Mouse (Mus musculus): ENCODE results near the gene Dido1. TPM values are rescaled to one million over a fixed set of nuclear protein-coding genes. Genes with fewer than 3 reads are reported as not detected.

The Dido1 gene
- polyA plus RNA-seq, 1 experiment from 2014 or later = 16.4 TPM

DNA sequence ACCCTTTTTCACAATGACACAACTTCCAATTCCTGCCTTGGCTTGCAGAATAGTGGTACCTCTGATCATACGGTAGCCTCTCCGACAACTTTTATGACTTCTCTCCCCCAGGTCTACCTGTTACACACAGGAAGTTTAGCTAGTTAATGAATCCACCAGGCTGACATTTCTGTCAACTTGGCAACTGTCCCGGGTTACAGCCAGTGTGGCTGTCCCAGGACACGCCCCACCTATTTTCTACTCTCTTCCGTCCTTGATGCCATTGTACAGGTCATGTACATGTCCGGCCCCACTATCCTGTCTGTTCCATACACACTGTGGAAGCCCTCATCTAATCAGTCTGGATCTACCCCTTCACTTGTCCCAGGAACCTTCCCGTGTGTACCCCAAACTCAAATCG, 5.2 kb downstream of the Dido1 start:
- 73% methylated on average over 8 of the region's 8 CpGs for WGBS
- no peaks in the 10 kb centered on the region for H3K9me3 ChIP-seq (ENCODE audit: control insufficient read depth, low read length)
- peak overlapping the region in 1 of 2 experiments; percentile 16; a peak in 1 of 4 replicates for H3K27ac ChIP-seq (replicated peaks in 1 of 2; ENCODE audit: control insufficient read depth in 1 of 2, insufficient read depth in 1 of 2, low read depth in 2 of 2, low read length in 2 of 2)
- no peak overlapping the region for H3K4me3 ChIP-seq (ENCODE audit: control insufficient read depth in 1 of 2, insufficient read depth in 1 of 2, low read depth in 1 of 2, low read length in 2 of 2)
- no peak overlapping the region for H3K4me2 ChIP-seq (ENCODE audit: low read length)
- peaks cover 10 to 48% of the 10 kb centered on the region in 2 experiments for H3K4me1 ChIP-seq (ENCODE audit: control insufficient read depth in 2 of 2, insufficient read depth in 2 of 2, low read length in 2 of 2)
- H3K27me3 ChIP-seq (ENCODE audit: control insufficient read depth, insufficient read depth, low read length) = no peaks in the 10 kb centered on the region
- ATAC-seq (ENCODE audit: insufficient number of reproducible peaks, insufficient read depth, low FRiP score, low read depth) = no peak
- H3K36me3 ChIP-seq (ENCODE audit: control insufficient read depth, insufficient read depth, low read length) = peaks cover 5% of the 10 kb centered on the region; the same call in 1 of the 2 replicates
- peak overlapping the region; percentile 47 for H3K9ac ChIP-seq (ENCODE audit: low read length)

DNA sequence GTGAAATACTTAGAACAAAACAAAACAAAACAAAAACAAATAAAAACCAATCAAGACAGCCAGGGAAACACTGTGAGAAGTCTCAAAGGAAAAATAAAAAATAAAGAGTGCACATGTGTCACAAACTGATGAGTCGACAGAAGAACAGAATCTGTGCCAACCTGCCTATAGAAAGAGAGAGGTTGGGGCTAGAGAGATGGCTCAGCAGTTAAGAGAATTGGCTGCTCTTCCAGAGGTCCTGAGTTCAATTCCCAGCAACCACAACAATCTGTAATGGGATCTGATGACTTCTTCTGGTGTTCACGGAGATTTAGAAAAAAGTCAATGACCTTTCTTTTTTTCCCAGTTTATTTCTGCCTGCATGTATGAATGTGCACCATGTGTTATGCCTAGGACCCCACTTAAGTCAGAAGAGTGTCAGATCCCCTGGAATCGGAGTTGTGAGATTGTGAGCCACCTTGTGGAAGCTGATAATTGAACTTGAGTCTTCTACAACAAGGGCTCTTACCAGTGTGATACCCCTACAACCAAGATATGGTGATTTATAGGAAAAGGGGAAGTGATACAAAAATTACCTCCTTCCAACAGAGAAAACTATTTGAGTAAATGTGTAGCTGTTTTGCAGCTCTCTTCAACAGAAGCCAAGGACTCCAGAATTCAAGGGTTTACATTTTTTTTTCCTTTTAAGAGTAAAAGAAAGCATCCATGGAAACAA, 6.0 kb downstream of the Dido1 start:
- Histone ChIP-seq H3K36me3 (ENCODE audit: control insufficient read depth, insufficient read depth, low read length) (peaks cover 5% of the 10 kb centered on the region; the same call in 1 of the 2 replicates), H3K4me3 (ENCODE audit: control insufficient read depth in 1 of 2, insufficient read depth in 1 of 2, low read depth in 1 of 2, low read length in 2 of 2) (no peak overlapping the region), H3K4me1 (ENCODE audit: control insufficient read depth in 2 of 2, insufficient read depth in 2 of 2, low read length in 2 of 2) (peaks cover 10 to 50% of the 10 kb centered on the region in 2 experiments), H3K27ac (replicated peaks in 1 of 2; ENCODE audit: control insufficient read depth in 1 of 2, insufficient read depth in 1 of 2, low read depth in 2 of 2, low read length in 2 of 2) (0 out of 4 replicates have a peak overlapping the region, but pooled peaks of 1 of the 2 experiments have one; percentile 9), H3K9ac (ENCODE audit: low read length) (no peak overlapping the region), H3K4me2 (ENCODE audit: low read length) (no peak overlapping the region), H3K9me3 (ENCODE audit: control insufficient read depth, low read length) (no peaks in the 10 kb centered on the region), H3K27me3 (ENCODE audit: control insufficient read depth, insufficient read depth, low read length) (no peaks in the 10 kb centered on the region)
- no peak for ATAC-seq (ENCODE audit: insufficient number of reproducible peaks, insufficient read depth, low FRiP score, low read depth)
- WGBS = 73% methylated on average over 3 of the region's 3 CpGs

DNA sequence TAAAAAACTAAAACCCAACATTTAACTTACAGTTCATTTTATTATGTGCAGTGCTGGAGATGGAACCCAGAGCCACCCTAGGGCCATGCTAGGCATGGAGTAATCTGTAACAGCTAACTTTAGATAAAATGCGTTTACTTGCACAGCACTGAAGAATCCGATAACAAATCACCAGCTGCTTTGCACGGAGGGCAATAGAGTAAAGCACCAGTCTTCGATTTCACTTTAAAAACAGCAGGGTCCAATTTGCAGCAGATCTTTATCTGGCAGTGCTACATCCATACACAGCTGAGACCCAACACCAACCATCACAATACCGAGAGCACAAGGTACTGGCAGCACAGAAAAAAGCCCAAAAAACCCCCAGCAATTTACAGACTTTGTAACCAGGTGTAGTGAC, 6.6 kb downstream of the Dido1 start:
- Histone ChIP-seq H3K9me3 (ENCODE audit: control insufficient read depth, low read length) (no peaks in the 10 kb centered on the region), H3K4me3 (ENCODE audit: control insufficient read depth in 1 of 2, insufficient read depth in 1 of 2, low read depth in 1 of 2, low read length in 2 of 2) (no peak overlapping the region), H3K27me3 (ENCODE audit: control insufficient read depth, insufficient read depth, low read length) (no peaks in the 10 kb centered on the region), H3K4me2 (ENCODE audit: low read length) (peak overlapping the region; percentile 84; the same call in 1 of the 2 replicates), H3K36me3 (ENCODE audit: control insufficient read depth, insufficient read depth, low read length) (peaks cover 5% of the 10 kb centered on the region; the same call in 1 of the 2 replicates), H3K4me1 (ENCODE audit: control insufficient read depth in 2 of 2, insufficient read depth in 2 of 2, low read length in 2 of 2) (peaks cover 8 to 44% of the 10 kb centered on the region in 2 experiments), H3K9ac (ENCODE audit: low read length) (no peak overlapping the region), H3K27ac (replicated peaks in 1 of 2; ENCODE audit: control insufficient read depth in 1 of 2, insufficient read depth in 1 of 2, low read depth in 2 of 2, low read length in 2 of 2) (peak overlapping the region in 1 of 2 experiments; percentile 96; a peak in 1 of 4 replicates)
- WGBS = 68% methylated on average over 5 of the region's 5 CpGs
- no peak for ATAC-seq (ENCODE audit: insufficient number of reproducible peaks, insufficient read depth, low FRiP score, low read depth)

DNA sequence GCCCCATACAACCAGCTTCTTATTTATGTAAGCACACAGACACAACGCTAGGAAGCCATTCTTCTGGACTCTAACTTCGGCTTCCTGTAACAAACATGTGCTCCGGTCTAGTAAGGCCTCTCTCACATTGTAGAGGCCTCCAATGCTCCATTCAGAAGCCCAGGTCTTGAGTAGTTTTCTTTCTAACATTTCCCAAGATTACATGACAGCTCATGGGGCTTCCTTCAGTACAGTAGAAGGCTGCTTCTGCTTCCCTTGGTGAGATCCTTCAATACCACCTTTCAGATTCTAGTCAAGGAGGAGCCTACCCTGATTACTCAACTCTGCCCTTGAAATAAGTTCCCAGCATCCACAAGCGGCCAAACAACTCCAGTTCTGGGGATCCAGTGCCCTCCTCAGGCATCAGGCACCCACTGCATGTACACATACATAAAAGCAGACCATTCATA, 7.1 kb downstream of the Dido1 start:
- ATAC-seq (ENCODE audit: insufficient number of reproducible peaks, insufficient read depth, low FRiP score, low read depth) = no peak
- Histone ChIP-seq H3K36me3 (ENCODE audit: control insufficient read depth, insufficient read depth, low read length) (peaks cover 5% of the 10 kb centered on the region; the same call in 1 of the 2 replicates), H3K27ac (replicated peaks in 1 of 2; ENCODE audit: control insufficient read depth in 1 of 2, insufficient read depth in 1 of 2, low read depth in 2 of 2, low read length in 2 of 2) (peak overlapping the region; percentile 96 to 97), H3K27me3 (ENCODE audit: control insufficient read depth, insufficient read depth, low read length) (no peaks in the 10 kb centered on the region), H3K4me3 (ENCODE audit: control insufficient read depth in 1 of 2, insufficient read depth in 1 of 2, low read depth in 1 of 2, low read length in 2 of 2) (peak overlapping the region; percentile 69 to 92), H3K4me1 (ENCODE audit: control insufficient read depth in 2 of 2, insufficient read depth in 2 of 2, low read length in 2 of 2) (peaks cover 8 to 44% of the 10 kb centered on the region in 2 experiments), H3K9ac (ENCODE audit: low read length) (peak overlapping the region; percentile 95), H3K4me2 (ENCODE audit: low read length) (peak overlapping the region; percentile 84), H3K9me3 (ENCODE audit: control insufficient read depth, low read length) (no peaks in the 10 kb centered on the region)
- WGBS = 33% methylated on average over 4 of the region's 4 CpGs

DNA sequence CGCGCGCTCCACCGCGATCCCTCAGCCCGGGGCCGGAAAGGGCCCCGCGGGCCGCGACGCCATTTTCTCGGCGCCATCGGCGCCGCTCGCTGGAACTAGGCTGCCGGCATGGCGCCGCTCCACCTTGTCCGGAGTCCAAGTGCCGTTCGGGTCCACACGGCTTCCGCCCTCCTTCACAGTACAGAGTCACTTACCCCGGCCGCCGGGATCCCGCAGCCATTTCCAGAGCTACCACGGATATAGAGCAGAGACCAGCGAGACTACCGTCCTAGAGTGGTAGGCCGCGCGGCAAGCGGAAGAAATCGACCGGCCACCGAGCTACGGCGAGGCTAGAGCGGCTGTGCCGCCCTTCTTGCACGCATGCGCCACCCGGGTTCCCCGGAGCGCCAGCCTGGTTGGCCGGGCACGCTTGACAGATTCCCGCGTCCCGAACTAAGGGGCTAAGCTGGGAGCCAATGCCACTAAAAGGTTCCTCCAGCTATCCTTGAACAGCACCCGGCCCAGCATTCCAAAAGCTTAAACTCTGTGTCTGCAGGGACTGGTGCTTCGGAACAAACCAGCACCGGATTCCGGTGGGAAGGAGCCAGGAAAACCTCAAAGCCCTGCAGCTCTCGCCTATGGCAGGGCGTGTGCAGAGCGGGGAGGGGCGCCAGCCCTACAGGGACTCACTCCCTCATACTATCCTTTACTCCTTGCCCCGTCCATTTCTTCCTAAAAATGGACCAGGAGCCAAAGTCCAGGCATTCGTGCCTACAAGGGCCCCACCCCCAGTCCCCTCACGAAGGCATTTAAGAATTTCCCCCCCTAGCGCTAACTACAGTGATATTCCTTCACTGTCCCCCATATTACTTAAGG, 7.8 kb downstream of the Dido1 start:
- H3K27ac ChIP-seq (replicated peaks in 1 of 2; ENCODE audit: control insufficient read depth in 1 of 2, insufficient read depth in 1 of 2, low read depth in 2 of 2, low read length in 2 of 2) = peak overlapping the region; percentile 96 to 97
- H3K36me3 ChIP-seq (ENCODE audit: control insufficient read depth, insufficient read depth, low read length) = peaks cover 5% of the 10 kb centered on the region; the same call in 1 of the 2 replicates
- H3K4me2 ChIP-seq (ENCODE audit: low read length) = peak overlapping the region; percentile 84
- peak overlapping the region; percentile 69 to 92 for H3K4me3 ChIP-seq (ENCODE audit: control insufficient read depth in 1 of 2, insufficient read depth in 1 of 2, low read depth in 1 of 2, low read length in 2 of 2)
- H3K4me1 ChIP-seq (ENCODE audit: control insufficient read depth in 2 of 2, insufficient read depth in 2 of 2, low read length in 2 of 2) = peaks cover 8 to 44% of the 10 kb centered on the region in 2 experiments
- H3K9ac ChIP-seq (ENCODE audit: low read length) = peak overlapping the region; percentile 95
- WGBS = under 1% methylated on average over 66 of the region's 66 CpGs
- H3K27me3 ChIP-seq (ENCODE audit: control insufficient read depth, insufficient read depth, low read length) = no peaks in the 10 kb centered on the region
- H3K9me3 ChIP-seq (ENCODE audit: control insufficient read depth, low read length) = no peaks in the 10 kb centered on the region
- ATAC-seq (ENCODE audit: insufficient number of reproducible peaks, insufficient read depth, low FRiP score, low read depth) = peak; percentile 92

DNA sequence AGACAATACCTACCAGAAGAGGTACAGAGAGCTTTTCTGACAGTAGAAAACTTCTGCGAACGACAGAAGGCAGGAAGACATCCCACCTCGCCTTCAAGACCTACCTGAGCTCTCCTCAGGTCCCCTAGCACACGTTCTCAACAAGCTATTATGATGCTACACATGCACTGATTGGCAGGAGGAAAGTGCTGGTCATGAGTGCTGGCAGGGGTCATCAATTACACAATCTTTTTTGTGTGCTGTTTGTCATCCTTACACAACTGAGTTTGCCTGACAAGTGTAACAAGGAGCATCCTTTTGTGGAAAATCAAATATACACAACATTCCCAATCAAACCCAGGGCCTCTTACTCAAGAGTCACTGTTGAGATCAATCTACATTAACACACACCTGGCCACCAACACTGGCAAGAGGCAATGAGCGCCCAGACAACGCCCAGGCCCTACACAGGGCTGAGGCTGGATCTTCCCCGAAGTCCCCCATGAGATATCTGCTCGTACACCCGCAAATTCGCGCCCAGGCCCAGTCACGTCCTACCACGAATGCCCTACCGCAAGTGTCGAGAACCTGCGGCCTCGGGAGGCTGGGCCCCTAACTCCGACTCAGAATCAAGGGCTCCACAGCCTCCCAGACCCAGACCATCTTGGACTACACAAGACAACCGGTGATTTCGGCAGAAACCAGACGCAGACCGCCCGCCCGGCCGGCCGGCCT, 8.6 kb downstream of the Dido1 start:
- H3K4me2 ChIP-seq (ENCODE audit: low read length) = peak overlapping the region; percentile 84
- H3K27me3 ChIP-seq (ENCODE audit: control insufficient read depth, insufficient read depth, low read length) = no peaks in the 10 kb centered on the region
- no peak for ATAC-seq (ENCODE audit: insufficient number of reproducible peaks, insufficient read depth, low FRiP score, low read depth)
- no peaks in the 10 kb centered on the region for H3K9me3 ChIP-seq (ENCODE audit: control insufficient read depth, low read length)
- H3K27ac ChIP-seq (replicated peaks in 1 of 2; ENCODE audit: control insufficient read depth in 1 of 2, insufficient read depth in 1 of 2, low read depth in 2 of 2, low read length in 2 of 2) = peak overlapping the region; percentile 96 to 97
- peaks cover 8 to 48% of the 10 kb centered on the region in 2 experiments for H3K4me1 ChIP-seq (ENCODE audit: control insufficient read depth in 2 of 2, insufficient read depth in 2 of 2, low read length in 2 of 2)
- peak overlapping the region; percentile 95 for H3K9ac ChIP-seq (ENCODE audit: low read length)
- 3% methylated on average over 26 of the region's 26 CpGs for WGBS
- H3K36me3 ChIP-seq (ENCODE audit: control insufficient read depth, insufficient read depth, low read length) = 0 out of 2 replicates have a peak, but pooled peaks cover 3% of the 10 kb centered on the region
- peak overlapping the region; percentile 69 to 92 for H3K4me3 ChIP-seq (ENCODE audit: control insufficient read depth in 1 of 2, insufficient read depth in 1 of 2, low read depth in 1 of 2, low read length in 2 of 2)

DNA sequence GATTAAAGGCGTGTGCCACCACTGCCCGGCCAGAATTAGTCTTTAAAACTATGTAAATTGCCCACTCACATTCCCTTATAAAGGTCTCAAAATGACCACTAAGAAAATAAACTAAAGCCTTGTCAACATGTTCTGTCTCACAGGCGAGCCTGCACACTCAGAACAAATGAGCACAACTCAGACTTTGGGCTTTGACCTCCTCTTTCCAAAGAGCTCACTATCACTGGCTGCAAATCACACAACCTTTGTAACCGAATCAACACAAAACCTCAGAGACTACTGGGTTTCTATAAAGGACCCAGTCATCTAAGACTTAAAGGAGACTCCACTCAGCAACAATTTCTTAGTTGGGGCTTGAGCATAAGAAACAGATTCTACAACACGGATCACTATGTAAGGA, 9.3 kb downstream of the Dido1 start:
- WGBS = 71% methylated on average over 5 of the region's 5 CpGs
- H3K4me3 ChIP-seq (ENCODE audit: control insufficient read depth in 1 of 2, insufficient read depth in 1 of 2, low read depth in 1 of 2, low read length in 2 of 2) = peak overlapping the region in 1 of 2 experiments; percentile 69; a peak in 2 of 4 replicates
- peaks cover 8 to 48% of the 10 kb centered on the region in 2 experiments for H3K4me1 ChIP-seq (ENCODE audit: control insufficient read depth in 2 of 2, insufficient read depth in 2 of 2, low read length in 2 of 2)
- H3K4me2 ChIP-seq (ENCODE audit: low read length) = peak overlapping the region; percentile 84
- no peaks in the 10 kb centered on the region for H3K9me3 ChIP-seq (ENCODE audit: control insufficient read depth, low read length)
- H3K9ac ChIP-seq (ENCODE audit: low read length) = peak overlapping the region; percentile 95
- no peak overlapping the region for H3K27ac ChIP-seq (replicated peaks in 1 of 2; ENCODE audit: control insufficient read depth in 1 of 2, insufficient read depth in 1 of 2, low read depth in 2 of 2, low read length in 2 of 2)
- no peak for ATAC-seq (ENCODE audit: insufficient number of reproducible peaks, insufficient read depth, low FRiP score, low read depth)
- H3K27me3 ChIP-seq (ENCODE audit: control insufficient read depth, insufficient read depth, low read length) = no peaks in the 10 kb centered on the region
- no peaks in the 10 kb centered on the region for H3K36me3 ChIP-seq (ENCODE audit: control insufficient read depth, insufficient read depth, low read length)

All from heart, embryonic 14.5 days (tissue).